Mouse (Mus musculus) kidney, postnatal 25 days (tissue): Measurements from ENCODE around the gene Cyp2c40.
"Not testable (repeated sequence)": the region's sequence is repeated elsewhere in the genome, so short reads cannot be mapped to it uniquely, and the experiment has no call there.

Source experiments
- DNase-seq, 2 experiments: peaks; one replicate each; pipeline ENCODE4 v3.0.0; 2021; ENCODE audit warnings: mixed read lengths in 2 of 2

Cyp2c40 gene

GRCm38 (mm10) chr19:39812714-39813113 is at the start of gene Cyp2c40:
Gene Cyp2c40, minus strand, starts transcription at chr19:39812814.
- DNase-seq = not testable (repeated sequence)

- not testable (repeated sequence) for DNase-seq
Observed at GRCm38 (mm10) chr19:39820931-39821330, 8.3 kb upstream of the Cyp2c40 start.

DNA sequence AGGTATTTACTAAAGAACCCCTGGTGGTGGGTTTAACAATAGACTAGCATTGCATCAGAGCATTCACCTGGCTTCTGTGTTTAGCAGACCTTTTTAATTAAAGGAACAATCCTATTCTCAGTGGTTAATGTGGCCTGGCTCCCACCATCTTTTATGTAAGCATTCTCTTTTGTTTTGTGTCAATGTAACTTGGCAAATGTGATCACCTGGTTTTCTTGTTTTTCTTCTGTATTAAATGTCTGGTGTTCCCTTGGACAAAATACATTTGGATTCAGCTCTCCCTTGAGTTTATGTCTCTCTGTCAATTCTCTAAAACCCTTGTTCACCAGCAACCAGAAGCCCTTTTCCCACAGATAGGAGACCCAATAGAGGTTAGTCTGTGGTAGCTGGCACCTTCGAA is 3.8 kb upstream of the Cyp2c40 start:
- DNase-seq = not testable (repeated sequence)

GRCm38 (mm10) chr19:39815991-39816390 is 3.4 kb upstream of the Cyp2c40 start:
- not testable (repeated sequence) for DNase-seq

DNA sequence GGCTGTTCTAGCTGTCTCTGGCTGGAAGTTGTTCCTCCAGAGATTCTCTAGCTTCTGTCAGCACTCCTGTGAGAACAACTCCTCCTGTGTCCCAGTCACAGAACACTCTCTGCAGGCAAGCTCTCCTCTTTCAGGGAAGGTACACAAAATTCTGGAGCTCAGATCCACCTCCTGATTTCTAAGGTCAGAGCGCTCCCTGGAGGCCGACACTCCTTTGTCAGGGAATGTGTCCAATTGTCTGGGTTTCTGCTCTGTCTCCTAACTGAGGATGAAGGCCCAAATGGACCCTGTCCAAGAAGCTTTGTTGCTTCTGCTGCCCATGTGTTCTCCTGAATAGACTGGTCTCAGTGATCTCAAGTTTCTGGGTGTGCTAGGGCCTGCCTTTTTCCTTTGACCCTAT is 27.2 kb downstream of the Cyp2c40 start:
- peak in 1 of 2 experiments; percentile 24 for DNase-seq

DNA sequence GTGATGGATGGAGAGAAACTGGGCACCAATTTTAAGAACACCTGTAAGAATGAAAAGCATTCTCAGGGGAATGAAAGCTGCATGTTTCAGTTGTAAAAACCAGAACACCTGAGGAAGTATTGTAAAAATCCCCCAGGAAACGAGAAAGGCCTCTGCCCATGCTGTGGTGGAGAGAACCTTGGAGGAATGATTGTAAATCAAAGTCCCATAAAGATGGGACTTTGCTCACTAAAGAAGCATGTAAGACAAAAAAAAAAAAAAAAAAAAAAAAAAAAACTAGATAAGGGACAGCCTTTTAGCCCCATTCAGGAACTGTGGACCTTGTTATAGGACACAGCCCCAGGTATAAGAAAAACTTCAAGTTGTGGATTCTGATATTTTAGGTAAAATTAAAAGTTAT is 67.3 kb downstream of the Cyp2c40 start:
- no peak for DNase-seq

DNA sequence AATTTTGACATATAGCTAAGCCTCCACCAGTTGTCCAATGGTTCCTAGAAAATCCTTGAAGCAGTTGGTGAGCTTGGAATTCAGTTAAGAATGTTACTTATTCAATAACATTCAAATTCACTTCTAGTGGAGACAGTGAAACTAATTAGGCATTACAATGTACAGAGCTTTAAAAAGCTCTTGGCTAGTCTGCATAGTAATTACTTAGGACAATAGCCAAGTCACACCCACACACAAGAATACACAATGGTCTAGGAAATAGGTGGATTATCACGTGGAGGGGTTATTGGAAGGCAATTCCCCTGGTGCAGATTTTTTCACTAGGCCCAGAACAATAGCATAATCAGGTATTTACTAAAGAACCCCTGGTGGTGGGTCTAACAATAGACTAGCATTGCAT is 68.3 kb downstream of the Cyp2c40 start:
- DNase-seq = not testable (repeated sequence)

DNA sequence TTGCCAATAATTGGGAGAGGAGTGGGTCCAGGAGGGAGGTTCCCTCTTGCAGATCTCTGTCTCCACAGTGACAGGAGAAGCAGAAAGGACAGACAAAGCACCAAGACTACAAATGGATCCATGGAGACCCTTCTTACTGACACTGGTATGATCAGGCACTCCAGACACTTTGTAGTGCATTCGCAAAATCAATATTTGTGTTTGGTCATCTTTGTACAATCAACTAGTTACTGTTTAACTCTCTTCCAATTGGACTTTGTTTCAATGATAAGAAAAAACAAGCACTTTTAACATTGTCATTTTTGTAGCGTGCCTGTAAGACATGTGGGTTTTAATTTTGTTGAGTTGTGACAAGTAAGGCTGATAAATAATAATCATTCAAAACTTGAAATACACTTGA is 71.7 kb downstream of the Cyp2c40 start, which contains the start of gene Cyp2c68:
Gene Cyp2c68, minus strand, starts transcription at position 135 of the 400 bp plus-strand sequence.
- DNase-seq = no peak
